Mouse (Mus musculus): ENCODE results near the gene Fam178b. TPM values are rescaled to one million over a fixed set of nuclear protein-coding genes. Genes with fewer than 3 reads are reported as not detected.
"Not testable (repeated sequence)": the region's sequence is repeated elsewhere in the genome, so short reads cannot be mapped to it uniquely, and the experiment has no call there.

Fam178b gene
- polyA plus RNA-seq, 1 experiment = 410 TPM

DNA sequence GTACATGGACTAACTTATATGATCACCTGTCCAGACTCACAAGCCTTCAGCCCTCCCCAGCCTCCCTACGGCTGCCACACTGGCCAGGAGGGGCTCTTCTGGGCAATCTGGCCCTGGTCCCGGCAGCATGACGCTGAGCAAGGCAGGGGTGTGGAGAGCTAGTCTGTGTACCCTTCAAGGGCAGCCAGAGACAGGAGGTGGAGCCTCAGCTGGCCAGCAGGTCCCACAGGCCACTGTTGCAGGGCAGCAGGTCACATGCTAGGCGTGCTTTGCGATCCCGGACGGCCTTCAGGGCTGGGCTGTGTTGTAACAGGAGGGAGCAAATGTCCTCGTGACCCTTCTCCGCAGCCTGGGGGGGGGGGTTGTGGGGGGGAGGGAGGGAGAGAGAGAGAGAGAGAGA lies 143.8 kb downstream of the Fam178b start, which contains the start of gene Gm42417:
Gm42417 (minus strand) TSS at position 244 of the 400 bp plus-strand sequence.
- H3K27ac ChIP-seq (ENCODE audit: control insufficient read depth, insufficient read depth, low read depth, low read length) = no peak within 1 kb of the TSS
- H3K4me1 ChIP-seq (ENCODE audit: control insufficient read depth, insufficient read depth, low read length) = peaks cover 5% of the 10 kb centered on the region; the same call in 1 of the 2 replicates
- H3K4me3 ChIP-seq (ENCODE audit: control insufficient read depth, low read depth, low read length) = no peak within 1 kb of the TSS
- no peaks in the 10 kb centered on the region for H3K27me3 ChIP-seq (ENCODE audit: control insufficient read depth, insufficient read depth, low read length)
- no peak for TF ChIP-seq POLR2A (IDR thresholded peaks at IDR 0.05; ENCODE audit: control insufficient read depth, low read depth, low read length)
- no peak for TF ChIP-seq CTCF (IDR thresholded peaks at IDR 0.05; ENCODE audit: control insufficient read depth, insufficient read depth, insufficient replicate concordance, low read depth, low read length)
- H3K36me3 ChIP-seq (ENCODE audit: control insufficient read depth, insufficient read depth, low read length) = no peaks in the 10 kb centered on the region; the same call in 1 of the 2 replicates

GRCm38 (mm10) chr1:36538727-36539126 lies 144.3 kb downstream of the Fam178b start:
- Histone ChIP-seq H3K27ac (ENCODE audit: control insufficient read depth, insufficient read depth, low read depth, low read length) (no peak overlapping the region), H3K27me3 (ENCODE audit: control insufficient read depth, insufficient read depth, low read length) (no peaks in the 10 kb centered on the region), H3K36me3 (ENCODE audit: control insufficient read depth, insufficient read depth, low read length) (no peaks in the 10 kb centered on the region; the same call in 1 of the 2 replicates), H3K4me3 (ENCODE audit: control insufficient read depth, low read depth, low read length) (no peak overlapping the region), H3K4me1 (ENCODE audit: control insufficient read depth, insufficient read depth, low read length) (peaks cover 5% of the 10 kb centered on the region; the same call in 1 of the 2 replicates)
- no peak for TF ChIP-seq POLR2A (IDR thresholded peaks at IDR 0.05; ENCODE audit: control insufficient read depth, low read depth, low read length)
- no peak for TF ChIP-seq CTCF (IDR thresholded peaks at IDR 0.05; ENCODE audit: control insufficient read depth, insufficient read depth, insufficient replicate concordance, low read depth, low read length)

DNA sequence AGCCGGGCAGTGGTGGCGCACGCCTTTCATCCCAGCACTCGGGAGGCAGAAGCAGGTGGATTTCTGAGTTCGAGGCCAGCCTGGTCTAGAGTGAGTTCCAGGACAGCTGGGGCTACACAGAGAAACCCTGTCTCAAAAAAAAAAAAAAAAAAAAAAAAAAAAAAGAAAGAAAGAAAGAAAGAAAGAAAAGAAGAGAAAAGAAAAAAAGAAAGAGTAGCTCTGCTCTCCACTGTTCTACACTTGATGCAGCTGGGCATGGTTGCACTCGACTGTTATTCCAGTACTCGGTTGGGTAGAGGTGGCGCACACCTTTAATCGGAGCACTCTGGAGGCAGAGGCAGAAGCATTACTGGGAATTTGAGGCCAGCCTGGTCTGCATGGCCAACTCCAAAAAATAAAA lies 146.2 kb downstream of the Fam178b start, which contains the start of gene Ankrd23:
Ankrd23 (minus strand) TSS at position 101 of the 400 bp plus-strand sequence.
- not testable (repeated sequence) for H3K4me3 ChIP-seq (ENCODE audit: control insufficient read depth, low read depth, low read length); H3K4me1 ChIP-seq (ENCODE audit: control insufficient read depth, insufficient read depth, low read length); H3K36me3 ChIP-seq (ENCODE audit: control insufficient read depth, insufficient read depth, low read length); H3K27me3 ChIP-seq (ENCODE audit: control insufficient read depth, insufficient read depth, low read length); H3K27ac ChIP-seq (ENCODE audit: control insufficient read depth, insufficient read depth, low read depth, low read length)

DNA sequence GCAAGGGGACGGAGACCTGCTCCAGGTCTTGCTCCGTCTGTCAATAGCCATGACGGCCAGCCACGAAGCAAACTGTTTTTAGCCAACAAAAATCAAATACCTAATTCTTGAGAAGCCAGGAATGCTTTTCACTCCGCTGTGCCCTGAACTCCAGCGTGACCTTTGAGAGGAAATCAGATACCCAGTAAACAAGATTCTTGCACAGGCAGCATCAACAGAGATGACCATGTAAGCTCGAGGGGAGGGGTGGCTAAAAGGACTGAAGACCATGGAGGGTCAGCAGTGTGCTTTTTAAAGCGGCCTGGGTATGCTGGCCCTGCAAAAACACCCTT lies 146.6 kb downstream of the Fam178b start:
- Histone ChIP-seq H3K36me3 (ENCODE audit: control insufficient read depth, insufficient read depth, low read length) (no peaks in the 10 kb centered on the region; the same call in 1 of the 2 replicates), H3K4me3 (ENCODE audit: control insufficient read depth, low read depth, low read length) (no peak overlapping the region), H3K27ac (ENCODE audit: control insufficient read depth, insufficient read depth, low read depth, low read length) (no peak overlapping the region), H3K4me1 (ENCODE audit: control insufficient read depth, insufficient read depth, low read length) (peaks cover 7% of the 10 kb centered on the region; the same call in 1 of the 2 replicates), H3K27me3 (ENCODE audit: control insufficient read depth, insufficient read depth, low read length) (no peaks in the 10 kb centered on the region)
- no peak for TF ChIP-seq CTCF (IDR thresholded peaks at IDR 0.05; ENCODE audit: control insufficient read depth, insufficient read depth, insufficient replicate concordance, low read depth, low read length)
- no peak for TF ChIP-seq POLR2A (IDR thresholded peaks at IDR 0.05; ENCODE audit: control insufficient read depth, low read depth, low read length)

- Histone ChIP-seq H3K4me1 (ENCODE audit: control insufficient read depth, insufficient read depth, low read length) (peaks cover 6% of the 10 kb centered on the region; the same call in 1 of the 2 replicates), H3K36me3 (ENCODE audit: control insufficient read depth, insufficient read depth, low read length) (no peaks in the 10 kb centered on the region; the same call in 1 of the 2 replicates), H3K4me3 (ENCODE audit: control insufficient read depth, low read depth, low read length) (no peak overlapping the region), H3K27me3 (ENCODE audit: control insufficient read depth, insufficient read depth, low read length) (no peaks in the 10 kb centered on the region), H3K27ac (ENCODE audit: control insufficient read depth, insufficient read depth, low read depth, low read length) (no peak overlapping the region)
- TF ChIP-seq CTCF (IDR thresholded peaks at IDR 0.05; ENCODE audit: control insufficient read depth, insufficient read depth, insufficient replicate concordance, low read depth, low read length) (no peak), POLR2A (IDR thresholded peaks at IDR 0.05; ENCODE audit: control insufficient read depth, low read depth, low read length) (no peak)
These were observed 147.2 kb downstream of the Fam178b start for GRCm38 (mm10) chr1:36535477-36536396.

DNA sequence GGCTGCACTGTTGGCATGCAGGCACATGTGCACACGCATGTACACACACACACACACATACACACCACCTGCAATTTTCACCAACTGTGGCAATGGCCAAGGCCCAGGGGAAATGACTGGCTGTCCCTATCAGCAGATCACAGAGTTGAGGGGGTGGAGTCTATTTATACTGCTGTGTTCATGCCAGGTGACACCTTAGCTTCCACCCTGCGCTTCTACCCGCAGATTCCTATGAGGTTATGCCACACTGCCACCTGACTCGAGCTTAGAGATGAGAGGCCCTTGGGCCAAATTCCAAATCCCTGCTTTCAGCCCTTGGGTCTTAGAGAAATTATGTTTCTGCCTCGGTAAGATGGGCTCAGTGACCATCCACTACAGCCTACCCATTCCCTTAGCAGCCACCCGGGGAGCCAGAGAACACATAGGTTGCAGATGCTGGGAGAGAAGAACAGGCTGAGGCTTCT lies 148.4 kb downstream of the Fam178b start:
- no peak overlapping the region for H3K4me3 ChIP-seq (ENCODE audit: control insufficient read depth, low read depth, low read length)
- H3K27me3 ChIP-seq (ENCODE audit: control insufficient read depth, insufficient read depth, low read length) = no peaks in the 10 kb centered on the region
- no peak for TF ChIP-seq CTCF (IDR thresholded peaks at IDR 0.05; ENCODE audit: control insufficient read depth, insufficient read depth, insufficient replicate concordance, low read depth, low read length)
- TF ChIP-seq POLR2A (IDR thresholded peaks at IDR 0.05; ENCODE audit: control insufficient read depth, low read depth, low read length) = 0 out of 2 replicates have a peak, but pooled peaks have one; percentile 9
- peaks cover 2% of the 10 kb centered on the region; the same call in 1 of the 2 replicates for H3K4me1 ChIP-seq (ENCODE audit: control insufficient read depth, insufficient read depth, low read length)
- no peak overlapping the region for H3K27ac ChIP-seq (ENCODE audit: control insufficient read depth, insufficient read depth, low read depth, low read length)
- H3K36me3 ChIP-seq (ENCODE audit: control insufficient read depth, insufficient read depth, low read length) = no peaks in the 10 kb centered on the region

- H3K4me1 ChIP-seq (ENCODE audit: control insufficient read depth, insufficient read depth, low read length) = peaks cover 2% of the 10 kb centered on the region; the same call in 1 of the 2 replicates
- no peak overlapping the region for H3K27ac ChIP-seq (ENCODE audit: control insufficient read depth, insufficient read depth, low read depth, low read length)
- no peaks in the 10 kb centered on the region for H3K36me3 ChIP-seq (ENCODE audit: control insufficient read depth, insufficient read depth, low read length)
- no peak for TF ChIP-seq CTCF (IDR thresholded peaks at IDR 0.05; ENCODE audit: control insufficient read depth, insufficient read depth, insufficient replicate concordance, low read depth, low read length)
- TF ChIP-seq POLR2A (IDR thresholded peaks at IDR 0.05; ENCODE audit: control insufficient read depth, low read depth, low read length) = no peak
- no peaks in the 10 kb centered on the region for H3K27me3 ChIP-seq (ENCODE audit: control insufficient read depth, insufficient read depth, low read length)
- no peak overlapping the region for H3K4me3 ChIP-seq (ENCODE audit: control insufficient read depth, low read depth, low read length)
These were observed 149.4 kb downstream of the Fam178b start for GRCm38 (mm10) chr1:36533546-36533945.
